Mouse (Mus musculus): Measurements from ENCODE around the gene Arhgef9.

DNA sequence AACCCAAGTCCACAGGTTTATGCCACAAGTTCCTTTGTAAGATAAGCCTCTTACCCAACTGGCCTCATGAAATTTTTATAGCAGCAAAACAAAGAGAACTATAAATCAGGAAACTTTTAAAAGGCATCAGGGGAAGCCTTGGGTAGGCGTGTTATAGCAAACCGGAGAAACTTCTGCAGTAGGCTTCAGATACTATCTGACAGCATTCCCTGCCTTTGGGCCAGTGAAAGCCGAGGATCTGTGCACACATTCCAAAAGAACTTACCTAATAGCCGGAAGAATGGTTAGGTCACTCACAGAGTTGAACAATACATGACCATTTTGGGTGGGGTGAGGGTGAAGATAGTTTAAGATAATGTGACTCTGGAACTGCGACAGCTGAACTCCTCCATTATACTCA, 168.7 kb downstream of the Arhgef9 start:
- TF ChIP-seq CTCF (IDR thresholded peaks at IDR 0.05; ENCODE audit: low read depth) = no peak
- TF ChIP-seq EP300 (IDR thresholded peaks at IDR 0.05; ENCODE audit: low read depth) = no peak

Measured in heart, postnatal 0 days (tissue).